In the genomic region with DNA sequence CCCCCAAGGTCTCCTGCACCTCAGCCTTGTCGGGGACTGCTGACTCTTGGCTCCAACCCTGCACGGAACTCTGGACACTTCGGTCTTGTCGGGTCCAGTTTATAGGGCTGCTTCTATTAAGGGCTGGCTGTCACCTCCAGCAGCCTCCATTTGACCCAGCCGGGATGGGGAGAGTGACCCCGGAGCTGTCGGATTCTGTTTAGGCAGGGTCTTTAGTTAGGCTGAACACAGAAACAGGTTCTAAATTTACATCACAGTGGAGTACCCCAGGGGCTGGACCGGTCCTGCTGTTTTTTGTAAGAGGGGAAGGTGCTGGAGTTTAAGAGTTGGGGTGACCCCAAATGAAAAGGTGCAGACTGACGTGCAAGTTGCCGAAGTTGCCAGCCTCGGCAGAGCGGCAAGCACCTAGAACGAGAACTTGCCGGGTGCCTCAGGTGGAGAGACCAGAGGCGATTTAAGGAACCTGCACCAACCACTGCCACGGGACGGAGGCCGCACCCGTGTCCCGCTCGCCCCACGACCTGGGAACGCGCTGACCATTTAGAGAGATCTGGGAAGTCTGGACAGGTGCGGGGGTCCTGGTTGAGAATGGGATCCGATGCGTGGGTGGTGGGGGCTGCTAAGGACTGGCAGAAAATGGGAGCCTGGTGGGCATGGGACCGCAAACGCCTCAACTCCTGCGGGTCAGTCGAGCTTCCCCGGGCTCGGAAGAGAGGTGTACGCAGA, we compare ENCODE assay signal across 9 mouse cellular contexts. TPM values are rescaled to one million over a fixed set of nuclear protein-coding genes. Genes with fewer than 3 reads are reported as not detected.
DNase-seq lines count a peak whose midpoint lies in the region; ATAC-seq lines count a peak whose summit lies in the region.
"Had no signal": no experiment of that assay in that cellular context is flagged by ENCODE, and none has a peak within 500 bp of the region (broad histone marks: within the 10 kb centered on the region; RNA-seq: fewer than 3 reads in every experiment).

No protein-coding gene starts in this region.

- 5% methylated on average over 34 of the region's 34 CpGs for WGBS in heart, embryonic 12.5 days
- 5% methylated on average over 34 of the region's 34 CpGs for WGBS in neural tube, embryonic 12.5 days
- 9% methylated on average over 34 of the region's 34 CpGs for WGBS in neural tube, embryonic 15.5 days
- WGBS in limb, embryonic 13.5 days = 4% methylated on average over 34 of the region's 34 CpGs

- H3K4me1 ChIP-seq in heart, embryonic 12.5 days (replicated peaks) = peaks cover 34% of the 10 kb centered on the region
- peaks cover 16% of the 10 kb centered on the region for H3K4me1 ChIP-seq in neural tube, embryonic 12.5 days
- peaks cover 22% of the 10 kb centered on the region for H3K4me1 ChIP-seq in neural tube, embryonic 15.5 days
- H3K4me1 ChIP-seq in limb, embryonic 13.5 days = peaks cover 45% of the 10 kb centered on the region

- no peaks in the 10 kb centered on the region for H3K36me3 ChIP-seq in heart, embryonic 12.5 days
- H3K36me3 ChIP-seq in neural tube, embryonic 12.5 days = no peaks in the 10 kb centered on the region
- peaks cover 7% of the 10 kb centered on the region; the same call in 1 of the 2 replicates for H3K36me3 ChIP-seq in neural tube, embryonic 15.5 days
- H3K36me3 ChIP-seq in limb, embryonic 13.5 days = 0 out of 2 replicates have a peak, but pooled peaks cover 4% of the 10 kb centered on the region

- H3K4me2 ChIP-seq in heart, embryonic 12.5 days = peak overlapping the region; percentile 67
- H3K4me2 ChIP-seq in neural tube, embryonic 12.5 days (replicated peaks) = peak overlapping the region; percentile 28
- no peak overlapping the region for H3K4me2 ChIP-seq in neural tube, embryonic 15.5 days
- H3K4me2 ChIP-seq in limb, embryonic 13.5 days (replicated peaks) = peak overlapping the region; percentile 54

- DNase-seq in heart, adult 18-20 months = no peak
- DNase-seq in thymus, postnatal 25 days = peak; percentile 18
- DNase-seq in layer of hippocampus, postnatal 14 days (ENCODE audit: low spot score in 2 of 2) = no peak
- no peak for DNase-seq in c-Kit-positive CD71-positive TER-119-positive erythroid progenitor cells, embryonic 14.5 days (ENCODE audit: low spot score)

- peaks cover 43% of the 10 kb centered on the region for H3K27me3 ChIP-seq in heart, embryonic 12.5 days (replicated peaks)
- H3K27me3 ChIP-seq in neural tube, embryonic 12.5 days (replicated peaks) = peaks cover 35% of the 10 kb centered on the region
- peaks cover 31% of the 10 kb centered on the region for H3K27me3 ChIP-seq in neural tube, embryonic 15.5 days (replicated peaks)
- peaks cover 62% of the 10 kb centered on the region for H3K27me3 ChIP-seq in limb, embryonic 13.5 days
- H3K27me3 ChIP-seq: megakaryocyte, embryonic 14.5 days had no signal

- H3K9ac ChIP-seq in heart, embryonic 12.5 days = peak overlapping the region; percentile 57
- H3K9ac ChIP-seq in neural tube, embryonic 12.5 days = no peak overlapping the region
- no peak overlapping the region for H3K9ac ChIP-seq in neural tube, embryonic 15.5 days (replicated peaks)
- H3K9ac ChIP-seq in limb, embryonic 13.5 days = peak overlapping the region; percentile 50; the same call in 1 of the 2 replicates

- no peaks in the 10 kb centered on the region for H3K9me3 ChIP-seq in heart, embryonic 12.5 days (replicated peaks)
- no peaks in the 10 kb centered on the region for H3K9me3 ChIP-seq in neural tube, embryonic 12.5 days
- H3K9me3 ChIP-seq in neural tube, embryonic 15.5 days (replicated peaks) = no peaks in the 10 kb centered on the region
- H3K9me3 ChIP-seq in limb, embryonic 13.5 days = no peaks in the 10 kb centered on the region
- H3K9me3 ChIP-seq: megakaryocyte, embryonic 14.5 days had no signal

- ATAC-seq in heart, embryonic 12.5 days (ENCODE audit: insufficient number of reproducible peaks, low FRiP score) = no peak
- ATAC-seq in neural tube, embryonic 12.5 days (ENCODE audit: low FRiP score, low read depth) = no peak
- ATAC-seq in neural tube, embryonic 15.5 days (ENCODE audit: low FRiP score) = no peak
- no peak for ATAC-seq in limb, embryonic 13.5 days (ENCODE audit: low FRiP score, low read depth)

- no peak overlapping the region for H3K27ac ChIP-seq in heart, embryonic 12.5 days (ENCODE audit: poor library complexity, severe bottlenecking)
- no peak overlapping the region for H3K27ac ChIP-seq in neural tube, embryonic 12.5 days
- no peak overlapping the region for H3K27ac ChIP-seq in neural tube, embryonic 15.5 days (replicated peaks)
- H3K27ac ChIP-seq in limb, embryonic 13.5 days = no peak overlapping the region

- H3K4me3 ChIP-seq in heart, embryonic 12.5 days = peak overlapping the region; percentile 38
- no peak overlapping the region for H3K4me3 ChIP-seq in neural tube, embryonic 12.5 days
- no peak overlapping the region for H3K4me3 ChIP-seq in neural tube, embryonic 15.5 days (replicated peaks)
- peak overlapping the region; percentile 27 for H3K4me3 ChIP-seq in limb, embryonic 13.5 days
- H3K4me3 ChIP-seq: megakaryocyte, embryonic 14.5 days had no signal

RNA-seq across cellular contexts. Expression of gene Mrps23, which starts 10.9 kb away (rescaled TPM):
- polyA plus RNA-seq in heart, embryonic 12.5 days (2016; fragmentation: Nextera tagmentation; extraction: Ambion mirVana) = 79.2 and 81.4 TPM in 2 replicates
- 100 to 1,000 TPM; 327 to 375 TPM for total RNA-seq in heart, adult 18-20 months (2021)
- polyA plus RNA-seq in neural tube, embryonic 12.5 days (2016; fragmentation: Nextera tagmentation; extraction: Ambion mirVana) = 70.1 and 71.6 TPM in 2 replicates
- polyA plus RNA-seq in neural tube, embryonic 15.5 days (2015; fragmentation: Nextera tagmentation; extraction: Ambion mirVana) = 64.9 and 66.2 TPM in 2 replicates
- 54.8 and 55.5 TPM in 2 replicates for polyA plus RNA-seq in limb, embryonic 13.5 days (2015; fragmentation: Nextera tagmentation; extraction: Ambion mirVana)
- 10 to 100 TPM; 58.2 to 61.3 TPM for total RNA-seq in layer of hippocampus, postnatal 14 days (2021)

Comparison
In these comparisons a context has a peak if more than half of its experiments do, and no peak if none do; other contexts are left out.
1. H3K4me3 ChIP-seq: peak in heart, embryonic 12.5 days (single experiment) and limb, embryonic 13.5 days (single experiment); none in neural tube, embryonic 12.5 days (single experiment) and neural tube, embryonic 15.5 days (single experiment).
2. H3K9ac ChIP-seq: peak in heart, embryonic 12.5 days (single experiment) and limb, embryonic 13.5 days (single experiment); none in neural tube, embryonic 12.5 days (single experiment) and neural tube, embryonic 15.5 days (single experiment).